Mouse (Mus musculus): ENCODE results near the gene Capn10. TPM values are rescaled to one million over a fixed set of nuclear protein-coding genes. Genes with fewer than 3 reads are reported as not detected.
"Not testable (repeated sequence)": the region's sequence is repeated elsewhere in the genome, so short reads cannot be mapped to it uniquely, and the experiment has no call there.

Gene Capn10
- total RNA-seq, 2 experiments from 2014 or later = 42.2 to 45.8 TPM

- no peak for DNase-seq
Observed at GRCm38 (mm10) chr1:92919775-92920174, 14.4 kb upstream of the Capn10 start.

DNA sequence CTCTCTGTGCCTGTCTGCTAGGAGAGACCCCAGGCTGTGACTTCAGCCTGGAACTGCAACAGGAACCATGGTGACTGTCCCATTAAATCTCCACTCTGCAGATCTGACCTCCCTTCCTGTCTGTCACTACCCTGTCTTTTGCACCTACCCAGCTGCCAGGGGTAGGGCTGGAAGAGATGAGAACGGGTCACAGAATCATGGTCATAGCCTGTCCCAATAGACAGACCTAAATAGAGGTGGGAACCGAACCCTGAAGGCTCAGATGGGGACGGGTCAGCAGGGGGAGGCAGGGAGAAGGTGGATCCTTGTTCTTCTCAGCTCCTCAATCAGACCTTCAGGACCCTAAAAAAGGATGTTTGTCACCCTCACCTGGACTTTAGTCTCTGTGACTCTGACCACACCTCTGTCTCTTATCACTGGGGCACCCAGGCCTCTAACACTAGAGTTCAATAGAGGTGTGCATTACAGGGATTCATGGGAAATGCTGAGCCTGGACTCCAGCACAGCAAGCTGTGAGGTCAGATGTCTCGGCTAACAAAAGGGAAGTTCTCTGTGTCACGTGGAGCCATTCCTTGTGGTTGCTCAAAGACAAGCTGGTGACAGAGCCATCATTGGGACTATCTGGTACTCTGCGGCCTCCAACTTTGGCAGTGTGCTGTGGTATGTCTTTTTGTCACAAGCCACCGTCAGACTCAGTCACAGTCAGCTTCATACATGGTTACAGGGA is 13.5 kb upstream of the Capn10 start:
- DNase-seq = no peak

- DNase-seq = no peak
Observed at GRCm38 (mm10) chr1:92921496-92921895, 12.7 kb upstream of the Capn10 start.

DNA sequence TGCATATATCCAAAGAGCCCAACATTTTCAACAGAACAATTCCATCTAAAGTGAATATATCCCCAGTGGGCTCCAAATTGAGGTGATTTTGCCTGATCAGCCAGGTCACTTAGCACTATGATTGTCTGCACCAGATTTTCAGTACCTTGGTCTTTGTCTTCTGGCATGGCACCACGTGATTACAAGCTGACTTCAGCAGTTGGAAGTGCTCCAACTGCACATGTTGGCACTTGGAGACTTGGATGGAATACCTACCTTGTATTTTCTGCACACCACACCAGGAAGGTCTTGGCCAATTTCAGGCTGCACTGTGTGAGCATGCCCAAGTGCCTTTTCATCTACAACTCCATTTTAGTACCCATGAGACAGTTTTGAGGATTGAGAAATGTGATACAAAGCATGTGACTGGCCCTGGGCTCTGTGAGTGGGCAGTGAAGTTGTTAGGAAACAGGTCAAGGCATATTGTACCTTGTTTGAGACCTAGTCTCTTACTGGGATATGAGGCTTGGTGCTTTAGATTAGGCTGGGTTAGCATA is 3.9 kb upstream of the Capn10 start:
- DNase-seq = no peak

DNA sequence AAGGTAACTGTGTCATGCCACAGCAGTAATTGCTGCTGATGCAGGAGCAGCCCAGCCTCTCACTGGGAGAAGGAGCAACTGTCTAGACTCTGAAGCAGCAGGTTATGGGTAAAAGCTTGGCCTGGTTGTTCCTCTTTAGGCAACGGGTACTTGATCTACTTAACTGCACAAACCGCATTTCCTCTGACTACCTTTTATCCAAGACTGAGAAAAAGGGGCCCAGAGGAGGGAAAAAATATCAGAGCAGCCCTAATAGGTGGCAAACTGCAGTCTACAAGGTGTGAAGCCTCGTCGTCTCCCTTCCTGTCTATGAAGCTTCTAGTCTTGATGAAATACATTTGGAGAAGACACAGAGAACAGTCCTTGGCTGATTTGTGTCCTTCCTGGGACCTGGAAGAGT is 565 bp upstream of the Capn10 start:
- DNase-seq = no peak

DNA sequence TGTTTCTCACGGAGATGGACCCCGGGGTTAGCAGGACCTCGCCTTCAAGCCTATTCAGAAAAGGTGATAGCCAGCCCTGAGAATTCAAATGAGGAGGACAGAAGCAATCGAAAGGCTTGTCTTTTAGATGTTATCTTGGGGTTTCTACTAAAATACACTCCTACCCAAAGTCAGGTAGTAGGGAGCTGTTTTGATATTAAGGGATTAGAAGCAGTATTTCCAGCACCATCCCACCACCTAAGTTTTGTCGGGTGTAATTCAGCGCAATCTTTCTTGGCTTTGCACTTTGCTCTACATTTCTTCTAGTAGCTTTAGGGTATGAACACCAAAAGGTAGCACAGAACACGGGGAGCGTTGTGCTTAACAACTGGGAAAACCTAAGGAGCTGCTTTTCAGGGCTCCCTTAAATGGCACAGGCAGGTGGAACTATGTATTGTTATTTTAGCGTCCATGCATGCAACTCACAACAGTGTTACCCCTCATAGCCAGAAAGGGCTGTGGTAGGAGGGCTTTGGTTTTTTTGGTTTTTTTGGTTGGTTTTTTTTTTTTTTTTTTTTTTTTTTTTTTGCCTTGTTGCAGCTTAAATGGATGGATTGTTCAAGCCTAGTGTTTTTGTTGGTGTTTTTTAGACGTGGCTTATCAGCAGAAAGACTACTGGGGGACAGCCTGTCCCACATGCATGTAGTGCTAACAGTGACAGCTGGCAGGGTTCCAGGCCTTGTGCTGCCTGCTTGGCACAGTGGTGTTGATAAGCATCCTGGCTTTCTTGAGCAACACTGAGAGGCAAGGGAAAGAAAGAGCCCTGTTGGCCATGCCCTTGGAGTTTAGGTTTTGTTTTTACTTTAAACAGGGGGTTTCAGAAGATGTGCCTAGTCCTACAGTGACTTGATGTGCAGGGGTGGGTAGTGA is 1.1 kb downstream of the Capn10 start:
- no peak for DNase-seq

DNA sequence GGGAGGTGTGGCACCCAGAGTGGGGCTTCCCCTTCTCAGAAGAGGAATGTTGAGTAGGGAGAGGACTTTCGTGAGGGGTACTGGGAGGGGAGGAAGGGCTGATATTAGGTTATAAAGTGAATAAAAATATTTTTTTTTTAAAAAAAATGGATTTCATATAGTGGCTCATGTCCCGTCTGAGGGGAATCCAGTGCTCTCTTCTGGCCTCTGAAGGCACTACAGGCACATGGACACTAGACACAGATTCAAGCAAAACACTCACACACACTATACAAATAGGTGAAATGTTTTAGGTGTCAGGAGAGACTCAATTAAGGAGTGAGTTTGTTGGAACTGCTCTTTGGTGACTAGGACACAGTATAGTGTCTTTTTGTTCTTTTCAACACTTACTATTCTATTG is 1.8 kb downstream of the Capn10 start:
- DNase-seq = no peak

DNA sequence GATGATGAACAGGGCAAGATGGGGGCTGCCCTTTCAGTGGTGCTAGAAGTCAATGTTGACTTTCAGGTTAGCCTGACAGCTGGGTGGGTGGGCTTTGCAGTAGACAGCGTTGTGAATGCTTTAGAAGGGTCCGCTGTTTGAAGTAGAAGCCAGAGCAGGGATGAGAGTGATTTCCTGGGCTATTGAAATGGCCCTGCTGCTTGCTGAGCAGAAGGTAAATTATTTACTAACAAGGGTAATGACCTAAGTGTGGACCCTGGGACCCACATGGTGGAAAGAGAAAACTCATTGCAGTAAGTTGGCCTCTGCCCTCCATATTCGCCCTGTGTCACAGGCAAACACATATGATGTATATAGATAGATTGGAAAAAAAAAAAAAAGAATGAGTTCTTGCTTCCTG is 2.3 kb downstream of the Capn10 start:
- no peak for DNase-seq

GRCm38 (mm10) chr1:92937797-92938196 is 3.6 kb downstream of the Capn10 start:
- no peak for DNase-seq

DNA sequence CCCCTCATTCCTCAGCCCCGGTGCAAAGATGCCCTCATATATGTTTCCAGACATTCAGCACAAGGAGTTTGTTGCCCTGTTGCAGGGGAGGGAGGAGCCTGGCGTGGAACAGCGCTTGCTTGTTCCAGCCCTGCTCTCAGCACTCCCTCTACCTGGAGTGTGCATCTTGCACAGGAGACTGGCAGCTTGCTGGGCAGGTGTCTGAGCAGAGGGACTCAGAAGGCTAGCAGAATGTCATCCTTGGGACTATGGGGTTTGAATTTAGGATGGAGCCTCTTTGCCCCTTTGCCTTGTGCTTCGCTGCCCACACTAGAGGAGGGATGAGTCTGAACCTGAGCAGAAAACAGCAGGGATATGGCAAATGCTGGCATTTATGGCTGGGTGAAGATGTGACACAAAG is 5.6 kb downstream of the Capn10 start:
- no peak for DNase-seq

DNA sequence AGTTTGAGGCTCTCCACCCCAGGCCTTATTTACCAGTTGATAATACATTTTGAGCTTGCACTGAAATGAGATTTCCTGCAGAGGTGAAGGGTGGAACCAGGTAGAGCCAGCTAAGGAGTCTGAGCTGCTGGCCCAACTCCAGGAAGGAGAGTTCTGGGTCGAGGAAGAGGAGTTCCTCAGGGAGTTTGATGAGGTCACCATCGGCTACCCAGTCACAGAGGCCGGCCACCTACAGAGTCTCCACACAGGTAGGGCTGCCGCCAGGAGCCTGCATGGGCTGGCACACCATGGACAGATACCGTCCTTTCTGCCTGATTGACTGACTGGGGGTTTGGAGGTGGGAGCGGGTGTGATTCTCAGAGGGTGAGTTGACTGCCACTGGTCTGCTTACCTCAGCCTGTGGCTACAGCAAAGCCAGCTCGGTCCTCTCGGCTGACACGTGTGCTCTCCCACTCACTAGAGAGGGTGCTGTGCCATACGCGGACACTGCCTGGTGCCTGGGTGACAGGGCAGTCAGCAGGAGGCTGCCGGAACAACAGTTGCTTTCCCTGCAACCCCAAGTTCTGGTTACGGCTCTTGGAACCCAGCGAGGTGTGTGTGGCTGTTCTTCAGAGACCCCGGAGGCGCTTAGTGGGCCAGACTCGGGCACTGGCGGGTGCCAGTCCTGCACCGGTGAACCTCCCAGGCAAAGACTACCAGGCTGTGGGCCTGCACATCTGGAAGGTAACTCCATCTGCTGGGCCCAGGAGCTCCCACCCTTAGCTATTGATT is 9.2 kb downstream of the Capn10 start:
- DNase-seq = no peak

DNA sequence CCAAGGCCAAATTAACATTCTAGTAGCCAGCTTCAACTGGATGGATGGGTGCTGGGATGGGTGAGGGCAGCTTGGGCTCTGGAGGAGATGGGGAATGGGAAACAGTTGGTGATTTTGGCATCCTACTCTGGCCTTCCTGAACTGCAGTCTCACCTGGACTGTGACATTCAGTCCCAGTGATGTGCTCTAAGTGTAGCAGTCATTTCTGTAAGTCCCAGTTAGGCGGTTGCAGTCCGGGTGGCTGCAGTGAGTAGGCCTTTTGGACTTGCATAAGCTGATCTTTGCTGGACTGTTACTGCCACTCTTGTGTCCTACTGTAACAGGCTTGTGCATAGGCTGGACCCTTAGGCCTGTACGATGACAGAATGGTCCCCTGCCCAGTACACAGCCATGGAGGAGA is 13.8 kb downstream of the Capn10 start:
- no peak for DNase-seq

- no peak for DNase-seq
Observed at GRCm38 (mm10) chr1:92949426-92949825, 15.2 kb downstream of the Capn10 start.

DNA sequence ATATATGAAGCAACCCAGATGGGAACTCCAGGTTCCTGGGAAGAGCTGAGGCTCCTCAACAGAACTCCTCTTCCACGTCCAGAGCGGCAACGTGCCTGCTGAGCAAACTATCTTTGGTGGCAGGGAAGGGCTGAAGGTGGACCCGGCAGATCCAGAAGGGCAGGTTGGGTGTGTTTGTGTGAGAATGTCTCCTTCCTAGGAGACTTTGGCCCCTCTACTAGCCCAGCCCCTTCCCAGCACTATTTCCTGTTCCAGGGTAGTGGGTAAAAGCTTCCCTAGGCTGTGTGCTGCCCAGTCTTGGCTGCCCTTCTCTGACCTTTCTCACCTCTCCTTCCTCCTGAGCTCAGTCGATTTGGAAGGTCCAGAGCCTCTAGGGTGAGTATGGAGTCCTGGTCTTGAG is 16.4 kb downstream of the Capn10 start, which contains the start of gene Gpr35:
Gpr35 (plus strand) TSS at position 259 of the 400 bp plus-strand sequence.
- no peak for DNase-seq

GRCm38 (mm10) chr1:92953641-92954040 is 19.5 kb downstream of the Capn10 start:
- no peak for DNase-seq

- peak; percentile 60 to 63 for DNase-seq
Observed at GRCm38 (mm10) chr1:92956571-92957335, 22.6 kb downstream of the Capn10 start.

- no peak for DNase-seq
Observed at GRCm38 (mm10) chr1:92958999-92959398, 24.8 kb downstream of the Capn10 start.

DNA sequence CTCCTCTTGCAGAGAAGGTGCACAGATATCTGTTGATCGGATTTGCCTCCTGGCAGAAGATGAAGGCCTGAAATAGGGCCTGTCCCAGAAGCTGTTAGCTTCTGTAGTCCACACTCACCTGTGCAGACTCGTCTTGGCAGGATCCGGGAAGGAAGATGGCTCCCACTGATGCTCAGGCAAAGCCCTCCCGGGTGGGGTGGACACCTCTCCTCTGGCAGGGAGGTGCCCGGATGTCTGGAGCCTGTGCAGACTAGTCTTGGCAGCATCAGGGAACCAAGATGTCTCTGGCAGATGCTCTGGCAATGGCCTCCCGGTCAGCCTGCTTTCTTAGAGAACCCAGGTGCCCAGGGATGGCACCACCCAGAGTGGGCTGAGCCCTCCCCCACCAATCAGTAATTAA is 36.6 kb downstream of the Capn10 start:
- not testable (repeated sequence) for DNase-seq

DNA sequence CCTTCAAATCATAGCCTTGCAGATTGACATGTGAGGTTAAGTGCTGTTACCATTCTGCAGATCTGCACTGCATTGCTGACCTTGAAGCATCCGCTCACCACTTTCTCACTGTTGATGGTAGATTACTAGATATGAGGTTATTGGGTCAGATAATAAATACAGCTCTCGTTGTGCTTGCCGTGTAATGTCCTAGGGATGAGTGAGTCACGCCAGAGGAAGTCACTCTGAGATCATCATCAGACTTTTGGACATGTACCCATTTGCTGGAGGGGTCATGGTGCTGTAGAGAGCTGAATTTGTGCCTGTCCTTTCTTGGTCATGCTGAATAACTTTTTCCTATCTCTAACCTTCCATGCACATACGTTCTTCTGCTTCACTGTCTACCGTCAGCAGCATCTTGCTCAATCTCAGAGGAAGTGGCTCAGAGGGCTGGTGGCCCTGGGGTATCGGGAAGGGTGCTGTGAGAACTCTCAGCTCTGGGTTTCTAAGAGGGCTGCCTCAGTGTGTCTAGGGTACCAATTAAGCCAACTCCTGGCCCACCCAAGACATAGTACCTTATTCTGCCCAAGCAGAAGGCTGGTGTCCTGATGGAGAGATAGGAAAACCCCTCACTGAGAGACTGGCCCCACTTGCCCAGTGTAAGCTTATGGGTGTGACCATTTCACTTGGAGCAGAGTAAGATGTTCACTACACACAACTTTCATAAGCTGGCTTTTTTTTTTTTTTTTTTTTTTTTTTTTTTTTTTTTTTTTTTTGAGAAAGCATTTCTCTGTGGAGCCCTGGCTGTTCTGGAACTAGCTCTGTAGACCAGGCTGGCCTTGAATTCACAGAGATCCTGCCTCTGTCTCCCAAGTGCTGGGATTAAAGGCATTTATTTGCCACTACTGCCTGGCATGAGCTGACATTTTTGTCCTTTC is 38.0 kb downstream of the Capn10 start:
- no peak for DNase-seq

DNA sequence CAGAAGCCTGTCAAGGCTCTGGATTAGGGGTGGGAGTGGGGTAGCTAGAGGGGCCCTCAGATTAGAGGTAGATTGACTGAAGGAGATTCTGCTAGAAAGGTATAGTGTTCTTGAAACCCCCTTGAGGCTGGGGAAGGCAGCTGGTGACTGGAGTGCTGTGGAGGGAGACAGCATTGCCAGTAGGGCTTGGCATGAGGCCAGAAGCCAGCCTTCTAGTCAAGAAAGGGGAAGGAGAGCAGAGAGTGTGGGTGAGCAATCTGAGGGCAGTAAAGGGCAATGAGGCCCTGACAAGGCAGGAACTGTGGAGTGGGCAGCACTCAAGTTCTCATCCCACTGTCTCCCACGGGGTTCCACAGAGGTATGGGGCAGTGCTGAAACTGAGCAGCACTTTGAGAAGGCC is 38.7 kb downstream of the Capn10 start:
- DNase-seq = no peak

GRCm38 (mm10) chr1:92976141-92976566 is 42.0 kb downstream of the Capn10 start:
- DNase-seq = no peak
